Mouse (Mus musculus): ENCODE results near the gene Mgea5.
"Not testable (repeated sequence)": the region's sequence is repeated elsewhere in the genome, so short reads cannot be mapped to it uniquely, and the experiment has no call there.

The Mgea5 gene

DNA sequence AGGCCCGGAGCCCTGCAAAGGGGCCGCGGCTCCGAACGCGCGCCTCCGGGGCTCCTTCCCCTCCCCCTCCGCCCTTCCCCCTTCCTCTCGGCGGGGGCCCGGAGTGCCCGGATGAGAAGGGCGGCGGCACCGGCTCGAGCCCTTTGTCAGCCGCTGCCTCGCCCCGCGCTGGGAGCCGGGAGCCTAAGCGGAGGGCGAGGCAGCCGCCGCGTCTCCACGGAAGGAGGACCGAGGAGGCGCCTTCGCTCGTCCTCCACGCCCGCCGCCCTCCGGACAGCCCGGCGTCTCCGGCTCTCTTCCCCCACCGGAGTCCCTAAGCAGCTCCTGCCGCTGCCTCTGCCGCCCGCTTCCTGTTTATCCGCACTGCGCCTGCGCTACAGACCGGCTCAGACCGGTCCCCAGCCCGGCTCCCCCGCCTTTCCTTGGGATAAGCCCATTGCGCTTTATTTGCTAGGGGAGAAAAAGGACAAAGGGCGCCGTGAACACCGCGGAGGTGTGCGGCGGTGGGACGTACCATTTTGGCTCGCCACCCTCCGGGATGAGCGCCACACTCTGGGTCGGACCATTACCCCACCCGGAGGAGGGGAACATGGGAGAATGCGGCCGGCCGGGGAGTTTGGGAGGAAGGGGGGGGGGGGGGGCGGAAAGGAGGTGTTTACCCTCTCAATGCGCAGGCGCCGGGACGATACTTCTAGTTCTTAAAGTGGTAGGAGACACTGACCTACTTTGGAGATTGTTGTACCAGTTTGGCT, at the start of gene Mgea5:
Gene Mgea5 (minus strand): TSS at position 657 of the 752 bp plus-strand sequence.
- peak; percentile 98 for DNase-seq

- DNase-seq: no peak
Observed at GRCm38 (mm10) chr19:45830679-45831078, 47.0 kb upstream of the Mgea5 start.

DNA sequence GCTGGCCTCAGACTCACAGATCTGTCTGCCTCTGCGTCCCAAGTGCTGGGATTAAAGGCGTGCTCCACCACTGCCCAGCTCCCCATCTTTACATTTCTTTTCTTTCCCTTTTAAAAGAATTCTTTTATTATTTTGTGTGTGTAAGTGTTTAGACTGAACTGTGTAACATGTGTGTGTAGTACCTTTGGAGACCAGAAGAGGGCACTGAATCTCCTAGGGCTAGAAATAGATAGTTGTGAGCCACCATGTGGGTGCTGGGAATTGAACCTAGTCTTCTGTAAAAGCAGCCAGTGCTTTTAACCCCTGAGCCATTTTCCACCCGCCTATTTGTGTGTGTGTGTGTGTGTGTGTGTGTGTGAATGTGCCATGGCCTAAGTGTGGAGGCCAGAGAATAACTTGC, 44.1 kb upstream of the Mgea5 start:
- no peak for DNase-seq

DNA sequence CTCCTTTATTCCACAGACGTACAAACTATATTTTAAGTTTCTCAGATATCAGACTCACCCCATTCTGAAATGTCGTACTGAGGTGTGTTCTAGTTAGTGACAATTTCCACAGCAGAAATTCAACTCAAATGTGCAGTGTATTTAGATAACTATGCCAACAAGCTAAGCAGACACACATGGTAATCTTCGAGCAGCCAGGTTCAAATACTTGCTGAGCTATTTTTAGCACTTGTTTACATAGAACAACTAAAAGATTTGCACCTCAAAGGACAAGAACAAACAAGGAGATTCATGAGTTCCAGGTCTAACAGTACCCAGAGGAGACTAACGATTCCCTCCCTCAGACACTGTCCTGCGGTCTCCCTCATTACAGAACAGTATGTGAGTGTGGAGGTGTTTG, 43.5 kb upstream of the Mgea5 start:
- DNase-seq: no peak

- no peak for DNase-seq
Observed at GRCm38 (mm10) chr19:45826146-45826545, 42.5 kb upstream of the Mgea5 start.

- DNase-seq: peak; percentile 65 to 72
Observed at GRCm38 (mm10) chr19:45821832-45822231, 38.2 kb upstream of the Mgea5 start.

- DNase-seq: peak in 1 of 2 experiments; percentile 6
Observed at GRCm38 (mm10) chr19:45817816-45818490, 34.3 kb upstream of the Mgea5 start.

DNA sequence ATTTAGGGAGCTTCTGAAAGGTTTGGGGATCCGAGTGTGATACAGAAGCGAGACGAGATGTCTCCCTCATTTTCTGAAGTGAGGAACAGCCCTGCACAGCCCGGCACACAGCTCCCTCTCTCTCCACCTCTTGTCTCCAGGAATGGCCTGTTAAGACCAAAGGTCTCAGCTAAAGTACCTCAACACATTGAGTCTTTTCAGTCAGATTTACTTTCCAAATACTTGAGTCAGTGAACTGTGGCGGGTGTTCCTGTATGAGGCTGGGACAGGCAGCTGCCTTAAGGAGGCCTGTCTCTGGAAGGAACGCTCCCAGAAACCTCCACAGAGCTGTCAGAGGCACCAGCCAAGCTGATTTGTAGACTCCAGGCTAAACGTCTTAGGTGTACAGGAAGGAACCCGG, 33.1 kb upstream of the Mgea5 start:
- peak in 1 of 2 experiments; percentile 1 for DNase-seq

- DNase-seq: peak; percentile 47 to 70
Observed at GRCm38 (mm10) chr19:45815831-45816405, 32.3 kb upstream of the Mgea5 start, which contains the start of gene Kcnip2. Gene Kcnip2 (minus strand): TSS chr19:45816061.

GRCm38 (mm10) chr19:45815170-45815569, 31.5 kb upstream of the Mgea5 start:
- peak in 1 of 2 experiments; percentile 9 for DNase-seq

- no peak for DNase-seq
Observed at GRCm38 (mm10) chr19:45813801-45814200, 30.2 kb upstream of the Mgea5 start.

DNA sequence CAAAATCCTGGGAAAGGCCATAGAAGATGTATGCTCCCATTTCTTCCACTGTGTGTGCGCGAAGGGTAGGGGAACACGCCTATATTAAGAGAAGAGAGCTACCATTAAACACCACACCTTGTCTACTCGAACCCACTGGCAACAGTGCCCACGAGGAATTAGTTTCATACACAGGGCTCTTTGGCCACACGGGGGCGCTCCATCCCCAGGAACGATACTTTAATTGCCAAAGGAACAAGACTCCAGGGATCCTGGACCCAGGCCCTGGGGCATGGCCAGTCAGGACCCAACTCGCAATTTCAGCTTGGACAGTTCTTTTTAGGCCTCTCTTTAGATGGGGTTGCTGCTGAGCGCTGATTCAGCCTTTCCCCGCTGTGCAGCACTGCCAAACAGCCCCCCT, 29.6 kb upstream of the Mgea5 start:
- peak; percentile 96 to 99 for DNase-seq

DNA sequence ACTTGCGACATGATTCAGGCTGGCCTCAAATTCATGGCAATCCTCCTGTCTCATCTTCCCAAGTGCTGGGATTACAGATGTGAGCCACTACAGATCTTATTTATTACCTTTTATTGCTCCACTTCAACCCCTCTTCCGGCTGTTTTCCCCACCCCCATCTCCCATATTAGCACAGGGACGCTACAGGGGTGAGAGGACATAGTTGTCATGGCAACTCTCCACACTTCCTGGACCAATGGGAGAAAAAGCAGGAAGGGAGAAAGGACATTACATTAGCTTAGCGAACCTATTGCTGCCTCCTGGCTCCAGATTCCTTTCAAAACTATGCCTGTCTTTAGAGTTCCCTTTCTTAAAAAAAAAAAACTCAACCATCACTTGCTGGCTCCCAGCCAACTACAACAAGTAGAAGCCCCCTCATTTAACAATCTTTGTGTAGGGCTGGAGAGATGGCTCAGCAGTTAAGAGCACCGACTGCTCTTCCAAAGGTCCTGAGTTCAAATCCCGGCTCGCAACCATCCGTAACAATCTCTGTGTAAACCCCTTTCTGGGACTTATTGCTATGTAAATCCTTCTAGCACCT, 29.1 kb upstream of the Mgea5 start:
- peak; percentile 33 to 39 for DNase-seq

DNA sequence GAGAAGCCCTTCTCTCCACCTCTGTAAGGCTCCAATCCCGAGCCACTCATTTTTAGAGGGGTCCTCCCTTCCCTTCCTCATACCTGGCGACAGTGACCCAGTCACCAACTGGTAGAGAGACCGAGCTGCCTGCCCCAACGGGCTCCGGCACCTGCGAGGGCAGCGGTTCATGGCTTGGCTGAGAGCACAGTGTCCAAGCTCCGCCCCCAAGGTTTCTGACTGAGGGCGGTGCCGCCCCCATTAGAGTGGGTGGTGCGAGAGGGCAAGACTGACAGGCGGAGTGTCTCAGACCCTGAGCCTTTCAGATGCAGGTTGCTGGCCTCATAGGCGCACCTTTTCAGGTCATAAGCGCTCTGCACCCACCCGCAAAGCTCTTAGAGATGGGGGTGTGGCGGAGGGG, 28.5 kb upstream of the Mgea5 start:
- DNase-seq: peak; percentile 63 to 67

DNA sequence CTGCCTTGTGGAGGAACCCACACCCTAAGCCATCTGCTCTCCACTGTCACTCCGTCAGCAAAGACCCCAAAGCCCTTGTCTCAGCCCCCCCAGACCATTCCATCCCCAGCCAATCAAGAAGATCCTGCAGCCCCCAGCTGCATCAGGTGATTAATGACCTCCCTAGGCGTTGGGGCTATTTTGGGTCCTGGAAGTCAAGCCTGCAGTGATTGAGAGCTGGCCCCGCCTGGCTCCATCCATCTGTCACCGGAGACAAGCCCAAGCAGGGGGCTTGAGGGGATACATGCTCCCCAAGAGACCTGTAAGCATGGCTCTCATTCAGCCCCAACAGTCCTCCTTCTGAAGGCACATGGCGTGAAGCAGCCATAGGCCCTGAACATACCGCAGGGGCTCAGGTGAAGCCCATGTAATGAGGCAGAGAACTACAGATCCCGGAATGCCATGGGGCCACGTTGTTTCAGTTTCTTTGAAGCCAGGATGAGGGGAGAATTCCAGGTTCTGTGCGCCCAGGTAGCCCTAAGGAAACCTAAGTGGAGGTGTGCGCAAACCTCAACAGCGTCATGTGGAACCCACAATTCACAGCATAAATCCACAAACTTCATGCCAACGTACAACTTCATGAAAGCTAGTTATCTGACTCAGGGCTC, 27.5 kb upstream of the Mgea5 start:
- peak; percentile 45 to 48 for DNase-seq

DNA sequence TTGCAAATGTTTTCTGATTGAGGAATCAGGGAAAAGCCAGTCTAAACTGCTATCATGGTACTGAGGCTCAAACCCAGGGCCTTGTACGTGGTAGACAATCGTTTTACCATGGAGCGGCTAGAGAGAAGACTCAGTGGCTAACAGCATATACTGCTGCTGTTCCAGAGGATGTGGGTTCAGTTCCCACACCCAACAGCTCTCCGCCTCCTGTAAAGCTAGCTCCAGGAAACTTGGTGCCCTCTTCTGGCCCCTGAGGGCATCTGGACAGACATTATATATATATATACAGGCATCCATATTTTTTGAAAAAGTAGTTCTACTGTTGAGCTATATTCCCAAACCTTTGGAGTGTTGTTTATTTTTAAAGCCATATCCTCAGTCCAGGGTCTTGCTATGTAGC, 24.1 kb upstream of the Mgea5 start:
- no peak for DNase-seq

GRCm38 (mm10) chr19:45805817-45806216, 22.2 kb upstream of the Mgea5 start:
- not testable (repeated sequence) for DNase-seq

GRCm38 (mm10) chr19:45804593-45805368, 21.1 kb upstream of the Mgea5 start:
- DNase-seq: peak; percentile 44 to 60

DNA sequence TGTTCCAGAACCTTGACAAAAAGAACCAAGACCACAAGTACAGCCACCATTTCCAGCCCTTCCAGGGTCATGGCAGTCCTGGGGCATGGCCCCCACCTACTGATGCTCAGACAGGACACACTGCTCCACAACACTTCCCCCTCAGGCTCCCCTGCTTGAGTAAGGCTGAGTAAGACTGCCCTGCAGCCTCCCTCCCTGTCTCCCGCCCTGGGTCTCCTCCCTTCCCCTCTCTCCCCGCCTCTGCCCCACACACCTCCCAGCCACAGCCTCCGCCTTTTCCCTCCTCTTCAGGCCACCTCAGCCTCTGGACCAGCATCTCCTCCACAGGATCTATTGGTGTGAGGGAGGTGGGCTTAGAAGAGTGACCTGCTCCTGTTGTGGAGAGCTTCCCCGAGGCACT, 19.8 kb upstream of the Mgea5 start:
- DNase-seq: no peak

DNA sequence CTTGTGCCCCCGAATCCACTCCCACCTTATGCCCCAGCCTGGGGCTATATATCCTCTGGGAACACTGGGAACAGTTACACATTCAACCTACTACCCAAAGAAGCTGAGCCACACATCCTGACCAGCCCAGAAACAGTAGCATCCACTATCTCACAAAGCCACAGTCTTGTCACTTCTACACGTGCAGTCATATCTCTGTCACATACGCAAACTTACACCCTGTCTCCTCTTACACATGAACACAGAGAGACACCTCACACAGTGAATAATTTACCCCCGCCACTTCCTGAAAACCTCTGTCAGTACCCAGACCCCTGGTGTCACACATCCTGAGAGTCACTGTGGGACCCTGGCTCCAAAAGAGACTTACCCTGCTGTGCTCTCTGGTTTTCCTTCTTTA, 19.1 kb upstream of the Mgea5 start:
- DNase-seq: no peak

GRCm38 (mm10) chr19:45796879-45797278, 13.2 kb upstream of the Mgea5 start:
- DNase-seq: no peak

DNA sequence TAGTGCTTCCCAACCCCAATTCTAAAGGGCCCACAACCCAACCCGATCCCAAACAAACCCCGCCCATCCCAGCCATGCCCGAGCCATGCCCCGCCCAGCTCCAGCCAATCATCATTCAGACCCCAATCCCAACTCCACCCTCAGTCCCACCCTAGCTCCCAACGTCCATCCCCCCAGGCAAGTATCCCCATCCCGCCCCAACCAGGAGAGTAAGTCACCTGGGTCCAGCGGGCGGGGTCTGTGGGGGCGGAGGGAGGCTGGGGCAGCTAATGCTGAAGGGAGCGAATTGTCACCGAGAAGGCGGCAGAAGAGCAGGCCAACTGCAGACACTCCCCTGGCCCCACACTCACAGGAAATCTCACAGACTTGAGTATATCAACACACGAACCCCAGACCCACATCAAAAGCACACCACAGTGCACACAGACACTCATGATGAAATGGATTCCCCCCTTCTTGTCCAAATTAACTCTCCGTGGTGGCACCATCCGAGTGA, 12.5 kb upstream of the Mgea5 start:
- no peak for DNase-seq
